Mouse (Mus musculus): Measurements from ENCODE around the gene Tcea3. TPM values are rescaled to one million over a fixed set of nuclear protein-coding genes. Genes with fewer than 3 reads are reported as not detected.

Tcea3 gene
- total RNA-seq, 4 experiments from 2014 or later: 1.7 to 2.2 (median 1.9) TPM

DNA sequence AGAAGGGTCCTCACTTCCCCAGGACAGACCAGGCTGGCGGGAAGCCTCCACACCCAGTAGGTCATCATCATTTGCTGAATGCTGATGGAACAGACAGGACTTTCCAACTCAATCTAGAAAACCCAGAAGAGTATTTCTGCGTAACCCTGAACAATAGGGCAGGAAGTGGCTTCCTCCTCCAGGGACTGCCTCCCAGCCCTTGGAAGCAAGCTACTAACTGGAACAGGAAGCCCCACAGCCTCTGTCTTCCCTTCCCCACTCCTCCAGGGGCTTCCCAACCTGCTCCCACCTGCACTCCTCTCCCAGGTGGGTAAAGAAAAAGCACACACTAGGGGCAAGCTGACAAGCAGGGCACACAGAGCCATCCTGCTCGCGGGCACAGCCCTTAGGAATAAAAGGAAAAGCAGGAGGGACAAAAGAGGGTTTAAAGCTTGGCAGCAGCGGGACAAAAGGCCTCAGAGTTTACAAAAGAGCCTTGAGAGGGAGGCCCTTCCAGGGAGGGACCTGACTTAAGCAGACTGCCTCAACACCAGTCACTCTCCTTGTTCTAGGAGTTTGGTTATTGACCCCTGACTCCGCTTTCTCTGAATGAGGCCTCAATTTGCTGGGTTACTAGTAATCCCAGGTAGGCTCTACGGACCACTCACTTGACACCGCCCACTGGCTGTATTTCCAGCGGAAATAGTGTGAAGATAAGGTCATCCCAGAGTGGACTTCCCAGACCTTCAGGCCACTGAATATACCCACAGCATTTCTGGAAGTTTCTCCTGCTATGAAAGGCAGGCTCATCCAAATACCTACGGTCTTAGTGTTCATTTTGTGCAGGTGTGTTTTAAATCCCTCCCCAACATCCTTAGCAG is 35.3 kb downstream of the Tcea3 start:
- DNase-seq: no peak

- no peak for DNase-seq
These were observed 36.3 kb downstream of the Tcea3 start for GRCm38 (mm10) chr4:136283783-136284182.

GRCm38 (mm10) chr4:136284455-136284854 is 36.9 kb downstream of the Tcea3 start, which contains the start of gene Zfp46:
Gene Zfp46 (plus strand): TSS chr4:136284683.
- peak; percentile 59 for DNase-seq

- DNase-seq: no peak
These were observed 37.4 kb downstream of the Tcea3 start for GRCm38 (mm10) chr4:136284891-136285290.

DNA sequence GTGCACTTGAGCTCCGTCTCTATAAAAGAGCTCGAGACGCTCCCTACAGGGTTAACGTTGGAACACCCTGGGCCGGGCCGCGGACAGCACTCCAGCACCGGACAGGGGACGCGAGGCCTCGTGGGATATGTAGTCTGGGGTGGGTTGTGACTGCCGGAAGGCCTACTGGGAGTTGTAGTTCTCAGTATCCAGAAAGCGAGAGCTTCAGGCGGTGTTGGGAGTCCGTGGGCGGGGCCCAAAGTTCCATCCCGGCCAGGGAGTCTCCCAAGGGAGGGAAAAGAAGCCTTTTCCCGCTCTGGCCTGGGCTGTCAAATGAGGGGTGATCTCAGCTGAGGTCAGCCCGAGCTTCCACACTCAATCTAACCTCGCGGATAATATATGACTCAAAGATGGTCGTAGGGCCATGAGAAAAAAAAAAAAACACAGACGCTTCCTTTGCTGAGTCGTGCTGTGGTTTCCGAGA is 37.9 kb downstream of the Tcea3 start:
- DNase-seq: peak; percentile 96

DNA sequence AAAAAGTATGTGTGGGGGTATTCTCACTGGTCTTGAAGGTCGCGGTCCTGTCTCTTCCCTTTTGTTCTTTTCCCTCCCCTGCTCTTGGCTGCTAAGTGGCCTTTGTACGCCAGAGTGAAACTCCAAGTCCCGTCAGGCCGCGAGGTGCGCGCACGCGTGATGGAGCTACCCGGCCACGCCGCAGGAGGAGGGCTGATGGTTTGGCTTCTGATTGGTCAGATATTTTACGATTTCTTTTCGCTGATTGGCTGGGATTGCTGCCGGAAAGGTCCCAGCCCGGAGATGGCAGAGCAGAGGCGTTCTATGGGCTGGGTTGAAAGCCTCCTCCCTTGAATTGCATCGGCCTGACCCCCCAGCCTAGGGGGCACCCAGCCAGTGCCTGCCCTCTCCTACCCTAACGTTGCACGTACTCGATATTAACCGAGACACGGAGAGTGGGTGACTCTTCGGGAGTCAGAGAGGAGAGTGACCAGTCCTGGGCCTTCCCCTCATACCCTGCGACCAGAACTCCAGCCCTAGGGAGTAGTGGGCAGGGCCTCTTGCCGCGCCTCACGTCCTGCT is 38.4 kb downstream of the Tcea3 start:
- DNase-seq: peak; percentile 96

- no peak for DNase-seq
These were observed 42.6 kb downstream of the Tcea3 start for GRCm38 (mm10) chr4:136289918-136290780.

DNA sequence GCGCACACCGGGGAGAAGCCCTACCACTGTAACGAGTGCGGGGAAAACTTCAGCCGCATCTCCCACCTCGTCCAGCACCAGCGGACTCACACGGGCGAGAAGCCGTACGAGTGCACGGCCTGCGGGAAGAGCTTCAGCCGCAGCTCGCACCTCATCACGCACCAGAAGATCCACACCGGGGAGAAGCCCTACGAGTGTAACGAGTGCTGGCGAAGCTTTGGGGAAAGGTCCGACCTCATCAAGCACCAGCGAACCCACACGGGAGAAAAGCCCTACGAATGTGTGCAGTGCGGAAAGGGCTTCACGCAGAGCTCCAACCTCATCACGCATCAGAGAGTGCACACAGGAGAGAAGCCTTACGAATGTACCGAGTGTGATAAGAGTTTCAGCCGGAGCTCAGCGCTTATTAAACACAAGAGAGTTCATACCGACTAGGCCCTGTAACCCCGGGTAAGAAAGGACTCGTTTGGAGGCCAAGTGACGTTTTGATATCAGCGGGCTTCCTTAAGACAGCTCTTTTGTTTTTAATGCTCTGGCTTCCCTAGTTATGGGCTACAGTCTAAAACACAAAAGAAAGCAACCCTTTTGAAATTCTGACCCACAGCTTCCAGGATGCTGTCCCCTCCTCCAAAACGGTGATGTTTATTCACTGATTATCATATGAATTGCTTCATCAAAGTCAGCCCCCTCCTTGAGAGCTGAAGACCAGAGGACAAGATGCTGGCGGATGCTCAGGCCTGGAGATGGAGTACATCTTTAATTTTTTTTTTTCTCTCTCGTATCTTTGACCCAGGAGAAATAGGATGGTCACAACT is 43.5 kb downstream of the Tcea3 start:
- DNase-seq: no peak

GRCm38 (mm10) chr4:136291692-136292091 is 44.2 kb downstream of the Tcea3 start:
- no peak for DNase-seq

DNA sequence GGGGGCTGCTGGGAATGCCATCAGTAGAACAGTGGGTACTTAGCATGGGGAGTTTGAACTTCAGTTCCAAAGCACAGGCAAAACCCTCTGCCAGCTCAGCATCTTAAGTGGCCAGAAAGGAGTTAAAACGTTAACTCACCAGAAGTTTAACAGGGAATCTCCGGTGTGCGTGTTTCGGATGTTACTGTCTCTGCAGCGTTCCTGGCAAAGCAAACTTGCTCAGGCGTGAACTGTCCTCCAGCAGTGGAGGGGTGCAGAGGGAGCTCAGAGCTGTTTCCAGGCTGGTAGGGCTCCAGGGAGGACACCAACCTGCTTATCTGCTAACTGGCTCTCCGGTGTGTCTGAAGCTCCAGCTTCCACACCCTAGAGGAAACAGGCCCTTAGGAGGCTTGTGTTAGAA is 48.4 kb downstream of the Tcea3 start:
- DNase-seq: no peak

DNA sequence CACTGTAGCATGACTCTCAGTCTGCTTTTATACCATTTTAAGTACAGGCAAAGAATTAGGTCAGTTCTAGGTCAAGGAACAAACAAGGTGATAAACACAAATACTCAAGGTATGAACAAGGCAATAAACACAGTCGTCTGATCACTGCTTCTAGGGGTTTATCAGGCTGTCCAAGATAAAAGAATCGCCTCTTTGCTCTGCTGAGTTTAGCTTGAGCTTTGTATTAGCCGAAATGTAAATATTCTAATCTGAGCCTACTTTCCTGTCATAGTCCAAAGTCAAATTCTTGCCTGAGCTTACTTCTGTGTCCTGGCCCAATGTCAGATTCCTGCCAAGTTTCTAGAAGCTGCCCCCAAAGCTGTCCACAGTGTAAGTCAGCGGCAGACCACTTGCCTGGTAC is 54.9 kb downstream of the Tcea3 start:
- no peak for DNase-seq

- no peak for DNase-seq
These were observed 56.7 kb downstream of the Tcea3 start for GRCm38 (mm10) chr4:136304181-136304580.

DNA sequence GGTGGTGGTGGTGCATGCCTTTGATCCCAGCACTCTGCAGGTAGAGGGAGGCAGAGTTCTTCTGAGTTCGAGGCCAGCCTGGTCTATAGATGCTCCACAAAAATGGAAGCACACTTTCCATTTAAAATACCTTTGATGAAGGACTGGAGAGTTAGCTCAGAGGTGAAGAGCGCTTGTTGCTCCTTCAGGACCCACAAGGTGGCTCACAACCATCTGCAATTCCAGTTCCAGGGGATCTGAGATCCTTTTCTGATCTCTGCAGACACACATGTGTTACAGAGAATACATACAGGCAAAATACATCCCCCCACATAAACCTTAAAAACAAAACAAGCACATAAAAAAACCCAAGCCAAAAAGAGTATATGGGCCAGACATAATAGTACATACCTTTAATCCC is 60.8 kb downstream of the Tcea3 start:
- DNase-seq: no peak

- DNase-seq: peak; percentile 53
These were observed 62.3 kb downstream of the Tcea3 start for GRCm38 (mm10) chr4:136309780-136310179.

DNA sequence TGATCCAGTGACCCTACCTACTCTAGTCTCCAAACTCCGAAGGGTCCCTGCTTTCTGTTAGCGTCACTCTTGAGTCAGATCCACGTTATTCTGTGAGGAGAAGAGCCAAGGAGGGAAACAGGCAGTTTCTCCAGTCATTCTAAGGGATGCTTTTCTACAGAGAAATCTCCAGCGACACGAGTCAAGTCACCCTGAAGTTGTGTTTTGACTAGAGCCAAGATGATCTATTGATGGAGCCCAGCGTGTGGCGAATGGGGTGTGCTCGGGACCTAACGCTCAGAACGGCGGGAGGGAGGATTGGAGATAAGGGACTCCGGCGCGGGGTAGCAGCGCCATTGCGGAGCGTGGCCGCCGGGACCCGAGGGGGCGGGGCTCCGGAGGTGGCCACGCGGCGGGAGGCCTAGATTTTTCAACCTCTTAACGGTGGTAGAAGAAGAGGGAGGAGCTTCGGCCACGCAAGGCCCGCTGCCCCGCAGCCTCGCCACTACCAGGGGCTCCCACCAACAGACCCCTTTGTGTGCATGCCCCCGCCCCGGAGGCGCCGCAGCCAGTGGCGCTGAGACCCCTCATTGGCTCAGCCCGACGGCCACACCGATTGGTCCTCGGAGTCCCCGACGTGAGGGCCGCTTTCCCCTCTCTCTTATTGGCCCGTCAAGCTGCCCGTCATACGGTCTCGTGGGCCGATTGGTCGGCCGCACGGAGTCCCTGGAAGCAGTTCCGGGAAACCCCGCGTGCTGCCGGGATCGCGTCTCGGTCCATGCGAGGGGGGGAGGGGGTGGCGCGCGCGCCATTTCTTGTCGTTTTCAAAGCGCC is 62.9 kb downstream of the Tcea3 start, which contains the start of gene Hnrnpr:
Hnrnpr (plus strand) TSS at position 714 of the 813 bp plus-strand sequence.
- DNase-seq: peak; percentile 98

DNA sequence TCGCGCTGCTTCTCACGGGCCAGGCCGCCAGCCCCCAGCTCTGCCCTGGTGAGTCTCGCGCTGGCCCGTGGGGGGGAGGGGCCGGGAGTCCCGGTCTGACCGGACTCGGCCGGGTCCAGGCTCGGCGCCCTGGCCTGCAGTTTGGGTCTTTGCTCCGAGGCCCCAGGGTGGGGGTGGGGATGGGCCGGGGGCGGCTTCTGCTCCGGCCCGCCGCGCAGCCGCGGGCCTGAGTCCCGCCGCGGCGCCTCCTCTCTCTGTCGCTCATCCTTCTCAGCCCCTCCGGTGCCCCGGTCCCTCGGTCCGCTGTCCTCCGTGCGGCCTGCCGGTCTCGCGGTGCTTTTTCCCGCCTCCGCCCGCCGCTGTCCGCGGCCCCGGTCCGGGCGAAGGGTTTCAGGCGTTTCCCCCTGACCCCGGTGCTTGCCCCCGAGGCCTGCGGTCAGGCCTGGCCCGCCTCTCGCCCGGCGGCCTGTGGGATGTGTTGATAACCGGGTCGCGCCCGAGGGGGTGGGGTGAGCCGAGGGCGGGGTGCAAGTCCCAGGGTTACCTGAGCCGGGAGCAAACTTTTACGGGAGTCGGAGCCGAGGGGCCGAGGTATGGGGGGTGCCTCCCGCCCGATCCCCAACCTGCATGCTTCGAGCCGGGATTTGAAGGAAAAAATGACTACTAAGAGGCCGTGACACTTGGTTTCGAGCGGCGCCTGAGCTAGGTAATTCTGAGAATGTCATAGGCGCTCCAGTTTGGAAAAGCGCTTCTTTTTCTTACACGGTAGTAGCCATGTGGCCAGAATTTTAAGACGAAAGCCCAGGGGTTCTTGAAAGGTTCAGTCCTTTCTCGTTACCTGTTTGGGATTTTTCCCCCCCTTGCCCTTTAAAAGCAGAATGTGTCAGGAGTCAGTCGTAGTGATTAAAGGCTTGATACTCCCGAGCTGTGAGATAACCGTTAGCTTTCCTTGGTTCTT is 63.8 kb downstream of the Tcea3 start:
- peak; percentile 51 for DNase-seq

- DNase-seq: no peak
These were observed 65.1 kb downstream of the Tcea3 start for GRCm38 (mm10) chr4:136312616-136313015.

GRCm38 (mm10) chr4:136317667-136318066 is 70.1 kb downstream of the Tcea3 start:
- no peak for DNase-seq

DNA sequence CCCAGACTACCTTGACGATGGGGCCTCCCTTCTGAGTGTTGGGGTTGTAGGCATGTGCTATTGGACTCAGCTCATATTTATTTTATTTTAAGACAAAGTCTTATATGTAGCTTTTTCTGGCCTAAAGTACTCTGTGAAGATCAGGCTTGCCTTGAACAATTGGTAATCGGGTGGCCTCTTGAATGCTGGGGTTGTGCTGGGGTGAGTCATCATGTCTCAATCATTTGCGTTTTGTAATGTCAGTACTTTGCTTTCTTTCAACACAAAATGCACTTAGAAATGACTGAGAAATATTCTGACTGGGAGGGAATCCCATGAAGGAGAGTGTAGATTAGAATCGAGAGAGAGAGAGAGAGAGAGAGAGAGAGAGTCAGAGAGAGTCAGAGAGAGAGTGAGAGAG is 72.5 kb downstream of the Tcea3 start:
- peak; percentile 29 for DNase-seq

GRCm38 (mm10) chr4:136324226-136324625 is 76.7 kb downstream of the Tcea3 start:
- DNase-seq: no peak

All from adrenal gland, adult 8-10 months (tissue).